Mouse (Mus musculus): ENCODE measurements at regions not wholly inside any gene's neighbourhood (a gene's known extent, or its start where the extent isn't known, plus 50 kb on each side); places are given as distances from the start of the nearest gene placed in this dataset.

GRCm38 (mm10) chr14:80083724-80084123 lies 99.8 kb downstream of the Olfm4 start:
- no peak for DNase-seq (ENCODE audit: low read depth)
- TF ChIP-seq POLR2A (IDR thresholded peaks at IDR 0.05; ENCODE audit: borderline replicate concordance, extremely low read depth, insufficient read depth, insufficient read length, poor library complexity, severe bottlenecking) (no peak), CTCF (IDR thresholded peaks at IDR 0.05; ENCODE audit: borderline replicate concordance, extremely low read depth, insufficient read depth, insufficient read length) (no peak)

GRCm38 (mm10) chr14:80097238-80097637 lies 113.4 kb downstream of the Olfm4 start:
- DNase-seq (ENCODE audit: low read depth) = no peak
- TF ChIP-seq POLR2A (IDR thresholded peaks at IDR 0.05; ENCODE audit: borderline replicate concordance, extremely low read depth, insufficient read depth, insufficient read length, poor library complexity, severe bottlenecking) = no peak
- TF ChIP-seq CTCF (IDR thresholded peaks at IDR 0.05; ENCODE audit: borderline replicate concordance, extremely low read depth, insufficient read depth, insufficient read length) = no peak

DNA sequence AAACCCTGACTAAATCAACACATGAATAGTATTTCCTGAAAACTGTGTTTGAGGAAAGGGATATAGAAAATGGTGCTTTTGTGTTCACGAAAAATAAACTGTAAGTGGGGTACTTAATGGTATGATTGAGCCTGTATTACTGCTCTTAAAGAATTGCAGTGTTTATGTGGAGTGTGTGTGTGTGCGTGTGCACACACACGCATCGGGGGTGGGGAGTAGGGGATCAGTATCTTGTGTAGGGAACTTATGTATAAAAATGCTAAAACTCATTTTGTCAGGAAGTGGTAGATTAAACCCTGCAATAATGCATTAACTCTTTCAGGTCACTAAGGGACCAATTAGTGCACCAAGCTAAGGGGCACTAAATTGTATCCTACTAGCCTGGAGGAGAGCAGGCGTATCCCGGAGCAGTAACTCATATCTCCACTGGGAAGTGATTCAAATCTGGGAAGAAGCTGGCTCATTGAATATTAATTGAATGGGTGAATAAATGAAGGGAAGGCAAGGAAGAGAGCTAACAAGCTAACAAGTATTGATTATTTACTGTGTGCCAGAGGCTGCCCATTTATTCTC lies 129.3 kb downstream of the Olfm4 start:
- peak; percentile 53 for DNase-seq (ENCODE audit: low read depth)
- TF ChIP-seq CTCF (IDR thresholded peaks at IDR 0.05; ENCODE audit: borderline replicate concordance, extremely low read depth, insufficient read depth, insufficient read length) (no peak), POLR2A (IDR thresholded peaks at IDR 0.05; ENCODE audit: borderline replicate concordance, extremely low read depth, insufficient read depth, insufficient read length, poor library complexity, severe bottlenecking) (no peak)

DNA sequence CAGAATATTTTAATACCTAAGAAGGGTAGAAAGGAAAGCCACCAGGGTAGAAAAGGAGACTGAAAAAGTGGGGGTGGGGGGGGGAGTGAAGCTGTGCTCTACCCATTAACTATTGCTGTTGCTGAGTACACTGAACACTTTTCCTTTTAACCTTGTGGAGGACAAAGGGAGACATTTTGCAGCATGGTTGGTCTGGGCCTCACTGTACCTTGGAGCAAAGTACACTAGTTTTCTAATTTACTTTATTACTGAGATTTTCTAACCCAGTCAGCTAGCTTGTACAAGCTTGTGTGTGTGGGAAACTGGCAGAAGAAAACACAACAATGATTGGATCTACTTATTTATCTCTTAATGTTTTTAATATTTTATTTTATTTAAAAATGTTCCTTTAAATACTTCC lies 130.4 kb downstream of the Olfm4 start:
- no peak for TF ChIP-seq POLR2A (IDR thresholded peaks at IDR 0.05; ENCODE audit: borderline replicate concordance, extremely low read depth, insufficient read depth, insufficient read length, poor library complexity, severe bottlenecking)
- no peak for TF ChIP-seq CTCF (IDR thresholded peaks at IDR 0.05; ENCODE audit: borderline replicate concordance, extremely low read depth, insufficient read depth, insufficient read length)

GRCm38 (mm10) chr14:80125156-80125555 lies 141.3 kb downstream of the Olfm4 start:
- no peak for DNase-seq (ENCODE audit: low read depth)
- TF ChIP-seq POLR2A (IDR thresholded peaks at IDR 0.05; ENCODE audit: borderline replicate concordance, extremely low read depth, insufficient read depth, insufficient read length, poor library complexity, severe bottlenecking) (no peak), CTCF (IDR thresholded peaks at IDR 0.05; ENCODE audit: borderline replicate concordance, extremely low read depth, insufficient read depth, insufficient read length) (no peak)

More for the DNA sequence above, 130.4 kb downstream of the Olfm4 start:
- DNase-seq (ENCODE audit: low read depth) = no peak

GRCm38 (mm10) chr14:80128181-80128580 lies 144.3 kb downstream of the Olfm4 start:
- TF ChIP-seq POLR2A (IDR thresholded peaks at IDR 0.05; ENCODE audit: borderline replicate concordance, extremely low read depth, insufficient read depth, insufficient read length, poor library complexity, severe bottlenecking) (no peak), CTCF (IDR thresholded peaks at IDR 0.05; ENCODE audit: borderline replicate concordance, extremely low read depth, insufficient read depth, insufficient read length) (no peak)
- DNase-seq (ENCODE audit: low read depth) = no peak

GRCm38 (mm10) chr14:80137541-80137940 lies 153.7 kb downstream of the Olfm4 start:
- TF ChIP-seq POLR2A (IDR thresholded peaks at IDR 0.05; ENCODE audit: borderline replicate concordance, extremely low read depth, insufficient read depth, insufficient read length, poor library complexity, severe bottlenecking) = no peak
- no peak for TF ChIP-seq CTCF (IDR thresholded peaks at IDR 0.05; ENCODE audit: borderline replicate concordance, extremely low read depth, insufficient read depth, insufficient read length)

DNA sequence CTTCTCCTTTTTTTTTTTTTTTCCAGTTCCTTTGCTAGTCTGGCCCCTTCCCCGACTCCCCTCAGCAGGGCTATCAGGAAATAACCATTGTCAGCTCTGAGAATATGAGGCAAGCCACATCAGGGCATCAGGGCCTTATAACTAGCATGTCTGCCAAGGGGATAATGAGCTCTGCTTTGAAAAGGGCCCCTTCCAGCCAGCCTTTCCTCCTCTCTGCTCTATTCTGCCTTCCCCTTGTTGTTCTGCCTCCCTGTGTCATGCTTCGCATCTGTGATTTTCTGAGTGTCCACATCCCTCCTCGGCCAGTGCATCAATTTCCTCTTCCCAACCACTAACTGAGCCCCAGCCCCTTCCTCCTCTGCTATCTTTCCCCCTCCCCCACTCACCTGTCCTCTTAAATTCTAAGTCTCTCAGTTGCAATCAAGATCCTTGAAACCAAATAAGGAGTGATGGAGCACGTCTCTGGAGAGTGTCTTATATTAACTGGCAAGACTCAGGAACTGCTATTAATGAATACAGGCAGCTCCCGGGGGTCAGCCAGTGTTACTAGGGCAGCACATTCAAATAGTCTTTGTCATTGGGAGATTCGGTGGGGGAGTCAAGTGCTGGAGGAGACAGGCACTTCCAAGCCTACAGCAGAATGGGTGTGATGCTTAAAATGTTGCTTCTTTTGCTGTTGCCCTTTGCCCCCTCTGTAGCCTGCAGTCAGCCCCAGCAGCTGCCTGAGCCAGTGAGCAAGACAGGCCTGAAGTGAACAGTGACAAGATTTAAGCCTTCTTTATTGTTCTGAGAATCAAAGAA lies 155.3 kb downstream of the Olfm4 start:
- peak; percentile 88 for DNase-seq (ENCODE audit: low read depth)
- TF ChIP-seq POLR2A (IDR thresholded peaks at IDR 0.05; ENCODE audit: borderline replicate concordance, extremely low read depth, insufficient read depth, insufficient read length, poor library complexity, severe bottlenecking) = no peak
- TF ChIP-seq CTCF (IDR thresholded peaks at IDR 0.05; ENCODE audit: borderline replicate concordance, extremely low read depth, insufficient read depth, insufficient read length) = no peak

More at GRCm38 (mm10) chr14:80137541-80137940, 153.7 kb downstream of the Olfm4 start:
- peak; percentile 50 for DNase-seq (ENCODE audit: low read depth)

- no peak for DNase-seq (ENCODE audit: low read depth)
- no peak for TF ChIP-seq POLR2A (IDR thresholded peaks at IDR 0.05; ENCODE audit: borderline replicate concordance, extremely low read depth, insufficient read depth, insufficient read length, poor library complexity, severe bottlenecking)
- no peak for TF ChIP-seq CTCF (IDR thresholded peaks at IDR 0.05; ENCODE audit: borderline replicate concordance, extremely low read depth, insufficient read depth, insufficient read length)
Measured at GRCm38 (mm10) chr14:80157002-80157401, 173.1 kb downstream of the Olfm4 start.

- peak; percentile 60 for DNase-seq (ENCODE audit: low read depth)
- no peak for TF ChIP-seq CTCF (IDR thresholded peaks at IDR 0.05; ENCODE audit: borderline replicate concordance, extremely low read depth, insufficient read depth, insufficient read length)
- no peak for TF ChIP-seq POLR2A (IDR thresholded peaks at IDR 0.05; ENCODE audit: borderline replicate concordance, extremely low read depth, insufficient read depth, insufficient read length, poor library complexity, severe bottlenecking)
Measured at GRCm38 (mm10) chr14:80169211-80169610, 185.3 kb downstream of the Olfm4 start.

- peak; percentile 90 for DNase-seq (ENCODE audit: low read depth)
- TF ChIP-seq POLR2A (IDR thresholded peaks at IDR 0.05; ENCODE audit: borderline replicate concordance, extremely low read depth, insufficient read depth, insufficient read length, poor library complexity, severe bottlenecking) (no peak), CTCF (IDR thresholded peaks at IDR 0.05; ENCODE audit: borderline replicate concordance, extremely low read depth, insufficient read depth, insufficient read length) (no peak)
Measured at GRCm38 (mm10) chr14:80170450-80171180, 186.7 kb downstream of the Olfm4 start.
